Mouse (Mus musculus) heart, embryonic 10.5 days (tissue): ENCODE measurements around the gene Hmgb1. TPM values are rescaled to one million over a fixed set of nuclear protein-coding genes. Genes with fewer than 3 reads are reported as not detected.

ENCODE experiments used
- DNase-seq: peaks from one replicate; pipeline ENCODE4 v3.0.0-alpha.2; 2017; ENCODE audit warnings: low spot score
- H3K27ac ChIP-seq: fragments of 300-500 bp; sonication (generic); 2 replicates; pipeline ENCODE4 v1.5.1; 2016; ENCODE audit warnings: mild to moderate bottlenecking
- H3K27me3 ChIP-seq: fragments of 300-500 bp; sonication (generic); 2 replicates; pipeline ENCODE4 v1.6.1; 2016; ENCODE audit warnings: mild to moderate bottlenecking; ENCODE audit not compliant: poor library complexity, insufficient read depth, severe bottlenecking
- H3K36me3 ChIP-seq: fragments of 300-500 bp; sonication (generic); 2 replicates; pipeline ENCODE4 v1.6.1; 2016; ENCODE audit warnings: mild to moderate bottlenecking, moderate library complexity
- H3K4me1 ChIP-seq: fragments of 300-500 bp; sonication (generic); 2 replicates; pipeline ENCODE4 v1.6.1; 2016; ENCODE audit warnings: mild to moderate bottlenecking
- H3K4me3 ChIP-seq: fragments of 300-500 bp; sonication (generic); 2 replicates; pipeline ENCODE4 v1.5.1; 2016; ENCODE audit warnings: mild to moderate bottlenecking, moderate library complexity
- H3K9me3 ChIP-seq: fragments of 300-500 bp; sonication (generic); 2 replicates; pipeline ENCODE4 v1.6.1; 2016; ENCODE audit warnings: mild to moderate bottlenecking, moderate library complexity
- WGBS: fragments of 180-500 bp; shearing (Covaris S2); methylation state at CpG from one replicate; pipeline ENCODE4 v1.1.7; 2016; 5-methylcytosine and 5-hydroxymethylcytosine counted together
- polyA plus RNA-seq: library from polyadenylated mRNA; unstranded; fragments of >200 nt; fragmentation: Nextera tagmentation; extraction: Ambion mirVana; gene quantifications from 2 replicates; pipeline ENCODE4 v1.2.1, GENCODE M21; 2016

Gene Hmgb1
- polyA plus RNA-seq: 757 and 1,068 TPM in 2 replicates

DNA sequence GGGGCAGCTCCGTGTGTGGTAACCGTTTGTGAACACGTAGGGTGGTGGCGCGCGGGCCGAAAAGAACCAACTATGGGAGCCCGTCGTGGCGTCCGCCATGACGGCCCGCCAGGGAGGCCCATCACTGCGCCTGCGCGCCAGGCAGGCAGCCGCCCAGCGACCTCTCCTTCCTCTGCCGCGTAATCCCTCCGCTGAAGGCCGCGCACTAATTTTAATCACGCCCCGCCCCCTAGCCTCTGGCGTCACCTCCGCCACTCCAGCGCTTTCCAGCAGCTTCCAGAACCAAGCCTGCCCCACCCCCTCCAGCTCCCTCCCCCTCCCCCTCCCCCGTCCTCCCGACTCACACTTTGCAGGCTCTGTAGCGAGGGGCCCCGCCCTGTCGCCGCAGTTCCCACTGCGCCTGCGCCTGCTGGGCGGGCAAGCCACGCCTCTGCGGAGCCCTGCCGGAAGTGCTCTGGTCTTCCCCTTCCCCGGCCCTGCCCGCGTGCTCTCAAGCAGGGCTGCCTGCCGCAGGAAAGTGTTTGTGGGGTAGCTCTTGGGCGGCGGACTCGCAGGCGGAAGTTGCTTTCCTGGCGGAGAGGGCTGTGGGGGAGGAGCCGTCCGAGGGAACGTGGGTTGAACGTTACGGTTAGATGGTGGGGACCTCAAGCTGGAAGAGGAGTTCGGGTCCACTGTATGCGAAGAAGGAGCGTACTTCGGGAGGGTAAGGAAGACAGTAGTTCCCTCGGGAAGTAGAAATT is at the start of gene Hmgb1, which contains the start of gene Uspl1:
Hmgb1 (minus strand) TSS at position 386 of the 740 bp plus-strand sequence.
Uspl1 (plus strand) TSS at position 247 of the 740 bp plus-strand sequence.
- WGBS: under 1% methylated on average over 59 of the region's 59 CpGs
- no peaks in the 10 kb centered on the region for H3K27me3 ChIP-seq
- H3K27ac ChIP-seq: peak within 1 kb of the TSS; percentile 97
- H3K36me3 ChIP-seq: peaks cover 17% of the 10 kb centered on the region
- peak within 1 kb of the TSS; percentile 83 for H3K4me3 ChIP-seq
- H3K9me3 ChIP-seq: no peaks in the 10 kb centered on the region
- DNase-seq: peak; percentile 99
- H3K4me1 ChIP-seq: peaks cover 29% of the 10 kb centered on the region

DNA sequence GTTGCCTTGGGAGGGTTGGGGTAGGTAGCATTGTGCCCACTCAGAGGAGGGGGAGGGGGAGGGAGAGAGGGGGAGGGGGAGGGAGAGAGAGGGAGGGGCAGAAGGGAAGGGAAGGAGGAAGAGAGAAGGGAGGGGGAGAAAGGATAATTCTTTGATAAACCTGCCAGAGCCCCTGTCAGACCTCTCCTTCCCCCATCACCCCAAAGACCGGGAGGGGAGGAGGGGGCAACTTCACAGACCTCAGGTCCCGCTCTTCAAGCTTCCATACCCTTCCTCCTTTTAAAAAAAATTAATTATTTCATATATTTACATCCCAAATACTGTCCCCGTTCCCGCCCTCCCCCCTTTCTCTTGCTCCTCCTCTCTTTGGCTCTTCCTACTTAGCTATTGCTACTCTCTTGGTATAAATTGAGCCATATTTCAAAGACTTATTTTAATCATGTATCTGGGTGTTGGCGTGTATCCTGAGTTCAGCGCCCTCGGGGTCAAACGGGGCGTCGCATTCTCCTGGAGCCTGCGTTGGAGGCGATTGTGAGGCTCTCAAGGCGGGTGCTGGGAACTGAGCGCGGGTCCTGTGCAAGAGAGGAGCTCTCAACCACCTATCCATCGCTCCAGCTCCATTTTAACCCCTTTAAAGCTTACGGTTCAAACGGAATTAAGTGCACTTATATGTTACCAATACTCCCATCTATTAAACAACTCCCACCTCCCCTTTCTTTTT is 45.5 kb upstream of the Hmgb1 start:
- Histone ChIP-seq H3K9me3 (no peaks in the 10 kb centered on the region), H3K36me3 (no peaks in the 10 kb centered on the region), H3K4me3 (peak overlapping the region; percentile 66), H3K27ac (peak overlapping the region; percentile 95), H3K4me1 (peaks cover 6% of the 10 kb centered on the region; the same call in 1 of the 2 replicates), H3K27me3 (no peaks in the 10 kb centered on the region)
- no peak for DNase-seq
- 73% methylated on average over 18 of the region's 18 CpGs for WGBS

DNA sequence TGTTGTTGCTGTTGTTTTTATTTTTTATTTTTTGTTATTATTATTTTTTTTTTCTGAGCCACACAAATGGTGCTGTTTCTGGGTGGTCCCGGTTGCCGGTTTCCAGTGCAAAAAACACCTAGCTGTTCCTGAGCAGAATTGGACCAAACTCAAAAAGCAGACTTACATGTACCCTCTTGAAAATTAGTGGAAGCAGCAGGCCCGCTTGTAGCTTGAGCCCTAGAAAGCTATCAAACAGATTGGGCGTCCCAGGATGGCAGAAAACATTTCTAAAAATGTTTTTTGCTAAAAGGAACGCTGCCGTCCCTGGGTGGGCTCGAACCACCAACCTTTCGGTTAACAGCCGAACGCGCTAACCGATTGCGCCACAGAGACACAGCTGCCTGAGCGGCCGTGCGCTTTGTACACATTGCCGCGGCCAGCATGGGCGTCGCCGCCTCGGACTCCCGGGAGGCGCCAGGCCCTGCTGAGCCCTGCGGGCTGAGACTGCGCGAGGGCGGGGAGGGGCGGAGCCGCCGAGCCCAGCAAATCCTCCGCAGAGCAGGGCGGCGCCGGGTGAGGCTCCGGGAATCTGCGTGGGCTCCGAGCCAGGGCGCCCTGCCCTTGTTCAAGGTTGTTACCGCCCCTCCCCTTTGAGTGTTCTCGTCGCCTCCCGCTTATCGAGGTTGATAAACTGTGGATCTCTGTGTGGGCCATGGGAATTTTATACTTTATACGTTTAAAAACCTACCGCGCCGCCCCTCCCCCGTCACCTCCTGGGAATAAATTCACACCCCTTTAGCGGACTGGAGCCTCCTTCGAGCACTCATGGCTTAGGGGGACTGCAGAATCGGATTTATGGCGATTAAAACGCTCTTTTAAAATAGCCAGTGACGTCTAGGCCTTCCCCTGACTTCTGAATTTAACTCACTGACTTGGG is 44.7 kb upstream of the Hmgb1 start:
- peaks cover 6% of the 10 kb centered on the region; the same call in 1 of the 2 replicates for H3K4me1 ChIP-seq

GRCm38 (mm10) chr5:149224666-149225065 is 40.4 kb upstream of the Hmgb1 start:
- Histone ChIP-seq H3K4me3 (no peak overlapping the region), H3K4me1 (peaks cover 4% of the 10 kb centered on the region; the same call in 1 of the 2 replicates), H3K36me3 (no peaks in the 10 kb centered on the region), H3K9me3 (no peaks in the 10 kb centered on the region), H3K27me3 (no peaks in the 10 kb centered on the region), H3K27ac (no peak overlapping the region)
- 16% methylated on average over 7 of the region's 7 CpGs for WGBS
- DNase-seq: no peak

More for the DNA sequence above, 44.7 kb upstream of the Hmgb1 start:
- 3% methylated on average over 55 of the region's 55 CpGs for WGBS
- DNase-seq: peak; percentile 97
- H3K4me3 ChIP-seq: peak overlapping the region; percentile 66
- no peaks in the 10 kb centered on the region for H3K27me3 ChIP-seq
- H3K36me3 ChIP-seq: no peaks in the 10 kb centered on the region
- peak overlapping the region; percentile 95 for H3K27ac ChIP-seq
- H3K9me3 ChIP-seq: no peaks in the 10 kb centered on the region

GRCm38 (mm10) chr5:149221355-149221754 is 37.1 kb upstream of the Hmgb1 start:
- H3K27ac ChIP-seq: no peak overlapping the region
- 81% methylated on average over 4 of the region's 4 CpGs for WGBS
- no peaks in the 10 kb centered on the region for H3K27me3 ChIP-seq
- H3K4me1 ChIP-seq: peaks cover 5% of the 10 kb centered on the region; the same call in 1 of the 2 replicates
- H3K36me3 ChIP-seq: peaks cover 8% of the 10 kb centered on the region; the same call in 1 of the 2 replicates
- H3K9me3 ChIP-seq: no peaks in the 10 kb centered on the region
- H3K4me3 ChIP-seq: no peak overlapping the region
- no peak for DNase-seq

GRCm38 (mm10) chr5:149219493-149219892 is 35.2 kb upstream of the Hmgb1 start:
- no peak for DNase-seq
- peaks cover 26% of the 10 kb centered on the region for H3K36me3 ChIP-seq
- peaks cover 5% of the 10 kb centered on the region; the same call in 1 of the 2 replicates for H3K4me1 ChIP-seq
- no peak overlapping the region for H3K4me3 ChIP-seq
- no peaks in the 10 kb centered on the region for H3K9me3 ChIP-seq
- H3K27me3 ChIP-seq: no peaks in the 10 kb centered on the region
- WGBS: 33% methylated on average over 3 of the region's 3 CpGs
- no peak overlapping the region for H3K27ac ChIP-seq

- Histone ChIP-seq H3K4me1 (peaks cover 5% of the 10 kb centered on the region; the same call in 1 of the 2 replicates), H3K36me3 (peaks cover 43% of the 10 kb centered on the region), H3K4me3 (no peak overlapping the region), H3K9me3 (no peaks in the 10 kb centered on the region), H3K27me3 (no peaks in the 10 kb centered on the region), H3K27ac (no peak overlapping the region)
- DNase-seq: no peak
- WGBS: 72% methylated on average over 6 of the region's 6 CpGs
Observed at GRCm38 (mm10) chr5:149217524-149218357, 33.5 kb upstream of the Hmgb1 start.

DNA sequence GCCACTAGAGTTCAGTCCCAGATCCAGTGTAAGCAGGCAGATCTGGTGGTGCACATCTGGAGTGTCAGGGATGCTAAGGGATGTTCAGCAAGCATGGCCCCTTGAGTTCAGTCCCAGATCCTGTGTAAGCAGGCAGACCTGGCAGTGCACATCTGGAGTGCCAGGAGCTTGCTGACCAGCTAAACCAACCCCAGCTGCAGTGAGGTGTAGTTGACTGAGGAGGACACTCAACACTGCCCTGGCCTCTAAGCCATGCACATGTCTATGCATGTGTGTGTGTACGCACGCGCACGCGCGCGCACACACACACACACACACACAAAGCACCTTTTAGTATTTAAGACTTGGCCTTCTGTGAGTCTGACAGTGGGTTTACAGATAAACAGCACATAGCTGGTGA is 31.3 kb upstream of the Hmgb1 start:
- Histone ChIP-seq H3K27me3 (no peaks in the 10 kb centered on the region), H3K36me3 (peaks cover 64% of the 10 kb centered on the region)
- WGBS: over 99% methylated on average over 7 of the region's 7 CpGs

DNA sequence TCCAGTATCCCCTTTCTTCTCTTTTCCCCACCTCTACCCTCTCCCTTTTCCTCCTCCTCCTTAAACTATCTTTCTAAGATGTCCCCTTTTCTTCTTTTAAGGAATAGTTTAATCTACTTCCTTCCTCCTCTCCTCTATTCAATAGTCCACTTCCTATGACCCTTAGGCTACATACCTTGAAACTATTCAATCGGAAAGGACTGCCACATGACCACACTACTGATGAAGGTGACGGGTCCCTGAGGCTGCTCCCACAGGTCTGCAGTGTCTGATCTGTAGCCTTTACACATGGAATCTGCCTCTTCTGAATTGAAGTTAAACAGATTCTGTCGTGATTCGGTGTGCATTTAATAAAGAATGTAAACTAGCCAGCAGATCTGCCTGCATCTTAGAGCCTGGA is 28.5 kb upstream of the Hmgb1 start:
- no peak for DNase-seq
- peaks cover 3% of the 10 kb centered on the region; the same call in 1 of the 2 replicates for H3K4me1 ChIP-seq
- no peaks in the 10 kb centered on the region for H3K9me3 ChIP-seq
- 82% methylated on average over 4 of the region's 4 CpGs for WGBS
- peaks cover 84% of the 10 kb centered on the region for H3K36me3 ChIP-seq
- H3K4me3 ChIP-seq: no peak overlapping the region
- H3K27me3 ChIP-seq: no peaks in the 10 kb centered on the region
- H3K27ac ChIP-seq: no peak overlapping the region

More for the DNA sequence above, 31.3 kb upstream of the Hmgb1 start:
- Histone ChIP-seq H3K27ac (no peak overlapping the region), H3K9me3 (no peaks in the 10 kb centered on the region), H3K4me3 (no peak overlapping the region), H3K4me1 (peaks cover 5% of the 10 kb centered on the region; the same call in 1 of the 2 replicates)
- DNase-seq: no peak

DNA sequence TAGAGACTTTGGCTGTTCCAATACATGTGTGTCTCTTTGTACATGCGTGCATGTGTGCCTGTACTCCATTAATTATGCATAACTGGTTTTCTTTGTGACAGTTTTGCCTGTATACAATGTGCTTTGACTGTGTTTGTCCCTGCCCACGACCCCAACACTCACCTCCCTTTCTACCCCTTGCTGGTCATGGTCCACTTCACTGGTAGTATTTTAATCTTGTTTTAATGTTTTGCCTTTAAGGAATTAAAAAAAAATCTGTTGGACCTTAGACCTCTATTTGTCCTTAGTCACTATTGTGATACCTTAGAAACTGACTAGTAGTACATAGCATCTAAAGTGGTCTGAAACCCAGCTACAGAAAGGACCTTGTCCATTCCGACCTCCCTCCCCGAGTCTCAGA is 26.8 kb upstream of the Hmgb1 start:
- no peaks in the 10 kb centered on the region for H3K9me3 ChIP-seq
- no peaks in the 10 kb centered on the region for H3K27me3 ChIP-seq
- no peaks in the 10 kb centered on the region; the same call in 1 of the 2 replicates for H3K4me1 ChIP-seq
- 87% methylated on average over 4 of the region's 4 CpGs for WGBS
- DNase-seq: peak; percentile 33
- H3K27ac ChIP-seq: no peak overlapping the region
- H3K36me3 ChIP-seq: peaks cover 89% of the 10 kb centered on the region
- no peak overlapping the region for H3K4me3 ChIP-seq

GRCm38 (mm10) chr5:149209328-149209727 is 25.0 kb upstream of the Hmgb1 start:
- no peak for DNase-seq
- Histone ChIP-seq H3K27me3 (no peaks in the 10 kb centered on the region), H3K9me3 (no peaks in the 10 kb centered on the region), H3K4me1 (peaks cover 4% of the 10 kb centered on the region; the same call in 1 of the 2 replicates), H3K4me3 (no peak overlapping the region), H3K27ac (no peak overlapping the region), H3K36me3 (peaks cover 87% of the 10 kb centered on the region)
- 78% methylated on average over 8 of the region's 8 CpGs for WGBS
